Mouse (Mus musculus) CD8-positive naive resting alpha-beta T cell, adult 2 months (primary cell): ENCODE data around the gene Samd4b.

Experiments
- DNase-seq, 2 experiments: peaks; one replicate each; pipeline ENCODE4 v3.0.0; 2022; ENCODE audit warnings: low read depth in 2 of 2, low spot score in 2 of 2

The Samd4b gene

DNA sequence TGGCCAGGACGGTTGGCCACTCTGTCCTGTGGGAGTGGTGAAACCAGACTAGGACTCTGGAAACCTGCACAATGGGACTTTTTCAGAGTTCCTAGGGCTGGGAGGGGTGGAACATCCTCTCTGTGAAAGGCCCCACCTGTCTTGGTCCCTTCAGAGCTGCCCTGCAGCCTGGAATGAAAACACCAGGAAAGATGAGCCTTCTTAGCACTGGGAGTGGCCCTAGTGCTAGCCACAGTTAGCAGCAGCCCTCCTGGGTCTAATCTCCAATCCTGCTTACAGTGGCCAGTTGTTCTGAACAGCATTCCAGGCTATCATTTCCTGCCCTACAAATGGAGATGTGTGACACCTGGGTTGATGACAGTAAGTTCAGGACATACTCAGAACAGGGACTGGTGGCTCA lies 6.1 kb downstream of the Samd4b start:
- no peak for DNase-seq

DNA sequence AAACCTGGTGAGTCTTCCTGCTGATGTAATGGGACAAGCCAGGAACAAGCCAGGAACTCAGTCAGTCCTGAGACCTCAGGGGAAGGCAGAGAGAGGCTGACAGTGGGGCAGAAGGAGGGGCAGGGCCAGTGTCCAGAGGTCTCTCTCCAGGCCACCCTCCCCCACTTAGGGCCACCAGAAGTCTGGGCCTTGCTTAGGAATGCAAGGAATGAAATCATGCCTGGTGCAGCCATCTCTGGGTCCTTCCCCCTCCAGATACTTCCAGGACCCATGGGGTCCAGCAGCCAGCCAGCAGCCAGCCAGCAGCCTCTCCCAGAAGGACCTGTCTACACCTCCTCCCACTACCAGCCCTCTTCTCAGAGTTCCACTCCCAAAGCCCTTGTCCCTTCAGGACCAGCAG lies 10.3 kb downstream of the Samd4b start:
- DNase-seq, result no peak

DNA sequence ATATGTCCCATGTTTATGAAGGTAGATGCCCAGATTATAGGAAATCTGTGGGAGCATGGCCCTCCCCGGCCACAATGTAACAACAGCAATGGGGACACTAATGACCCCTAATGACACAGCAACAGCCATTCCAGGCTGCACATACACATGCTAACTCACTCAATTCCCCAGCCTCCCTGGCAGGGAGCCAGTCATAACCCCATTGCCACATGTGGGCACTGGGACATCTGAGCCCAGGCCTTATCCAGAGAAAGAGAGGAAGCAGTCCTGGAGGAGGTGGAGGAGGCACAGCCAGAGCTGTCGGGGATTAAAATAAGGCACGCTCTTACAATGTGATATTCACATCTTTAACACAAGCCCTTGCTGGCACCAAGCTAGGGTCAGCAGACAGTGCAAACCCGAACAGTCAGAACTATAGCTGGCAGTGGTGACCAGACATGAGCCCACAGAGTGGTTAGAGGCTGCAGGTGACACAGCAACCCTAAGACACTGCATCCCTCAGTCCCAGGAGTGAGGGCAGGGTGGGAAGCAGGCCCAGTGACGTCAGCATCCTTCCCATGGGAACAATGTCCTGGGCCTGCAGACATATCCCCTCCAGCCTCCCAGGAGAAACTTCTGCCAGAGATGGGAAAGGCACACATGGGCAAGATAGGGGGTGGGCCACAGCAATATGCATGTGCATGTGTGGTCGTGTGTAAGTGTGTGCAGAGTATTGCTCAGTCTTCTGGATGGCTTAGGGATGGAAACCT lies 11.1 kb downstream of the Samd4b start:
- no peak for DNase-seq

DNA sequence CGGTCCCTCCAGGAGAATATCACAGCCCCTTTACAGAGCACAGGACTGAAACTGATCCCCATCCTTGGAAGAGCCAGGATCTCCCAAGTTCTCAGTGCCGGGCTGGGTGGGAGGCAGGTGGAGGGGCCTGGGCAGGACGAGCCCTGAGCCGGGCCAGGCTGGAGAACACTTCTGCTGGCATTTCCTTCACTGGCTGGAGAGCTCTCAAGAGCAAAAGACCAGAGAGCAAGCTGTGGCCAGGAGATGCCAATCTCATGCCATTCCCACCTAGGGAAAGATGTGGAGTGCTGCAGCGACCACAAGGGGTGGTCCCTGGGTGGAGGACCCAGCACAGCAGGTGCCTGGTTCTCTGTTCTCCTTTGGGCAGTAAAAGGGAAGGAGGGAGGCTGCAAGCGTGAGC lies 12.9 kb downstream of the Samd4b start:
- DNase-seq, result no peak

DNA sequence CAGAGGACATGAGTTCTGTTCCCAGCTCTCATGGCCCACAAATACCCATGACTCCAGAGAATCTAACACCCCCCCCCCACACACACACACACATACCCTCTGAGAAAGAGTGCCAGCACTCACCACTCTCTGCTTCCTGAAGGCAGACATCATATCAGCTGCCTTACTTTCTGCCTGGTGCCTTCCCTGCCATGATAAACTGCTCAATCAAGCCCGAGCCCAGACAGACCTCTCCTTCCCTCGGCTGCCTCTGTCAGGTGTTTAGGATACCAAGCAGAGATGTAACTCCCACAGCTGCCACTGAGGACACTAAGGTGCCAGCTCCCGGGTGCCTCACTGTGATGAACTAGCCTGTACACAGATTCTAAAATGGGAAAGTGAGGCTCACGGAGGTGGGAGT lies 13.5 kb downstream of the Samd4b start:
- DNase-seq, result no peak

DNA sequence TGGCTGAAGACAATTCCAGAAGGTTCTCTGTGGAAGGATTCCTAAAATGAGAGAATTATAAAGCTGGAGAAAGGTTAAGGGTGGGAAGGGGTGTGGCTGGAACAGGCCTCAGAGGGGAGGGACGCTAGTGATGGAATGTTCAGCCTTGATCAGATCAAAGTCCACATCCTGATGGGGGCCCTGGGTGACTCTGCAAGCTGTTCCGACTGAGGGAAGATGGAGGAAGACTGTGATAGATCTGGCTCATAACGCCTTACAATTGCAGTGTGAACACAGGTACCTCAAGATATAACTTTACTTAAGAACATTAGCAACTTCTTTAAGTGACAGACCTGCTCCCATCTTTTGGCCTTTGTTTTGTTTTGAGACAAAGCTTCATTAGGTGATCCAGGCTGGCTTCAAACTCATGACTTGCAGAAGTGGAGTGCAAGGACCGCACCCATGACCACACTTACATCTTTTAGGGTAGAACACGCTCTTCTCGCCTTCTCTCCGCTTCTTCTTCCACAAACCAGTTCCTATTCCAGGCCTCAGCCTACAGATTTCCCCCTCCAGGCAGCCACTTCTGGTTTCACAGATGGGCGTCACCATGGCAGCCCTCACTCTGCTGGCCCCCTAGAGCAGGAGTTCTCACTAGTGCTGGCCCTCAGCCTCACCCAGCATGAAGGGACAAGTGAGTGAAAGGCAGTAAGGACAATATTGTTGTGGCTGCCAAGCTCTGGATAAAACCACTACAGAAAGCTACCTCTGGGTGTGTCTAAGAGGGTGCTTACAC lies 14.2 kb downstream of the Samd4b start:
- no peak for DNase-seq

DNA sequence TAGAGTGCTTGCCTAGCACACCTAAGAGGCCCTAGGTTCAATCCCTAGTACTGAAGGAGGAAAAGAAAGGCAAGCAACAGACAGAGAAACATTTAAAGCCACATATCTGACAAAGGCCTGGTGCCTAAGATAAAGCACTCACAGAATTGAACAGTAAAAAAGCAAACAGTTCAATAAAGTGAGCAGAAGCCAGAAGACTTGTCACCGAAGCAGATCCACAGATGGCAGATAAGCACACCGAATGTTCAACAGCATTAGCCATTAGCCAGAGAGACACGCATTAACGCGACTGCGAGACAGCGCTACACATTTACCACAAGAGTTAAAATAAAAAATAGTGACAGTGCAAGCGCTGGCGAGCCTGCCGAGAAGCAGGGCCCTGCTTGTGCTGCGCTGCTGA lies 15.1 kb downstream of the Samd4b start:
- no peak for DNase-seq

DNA sequence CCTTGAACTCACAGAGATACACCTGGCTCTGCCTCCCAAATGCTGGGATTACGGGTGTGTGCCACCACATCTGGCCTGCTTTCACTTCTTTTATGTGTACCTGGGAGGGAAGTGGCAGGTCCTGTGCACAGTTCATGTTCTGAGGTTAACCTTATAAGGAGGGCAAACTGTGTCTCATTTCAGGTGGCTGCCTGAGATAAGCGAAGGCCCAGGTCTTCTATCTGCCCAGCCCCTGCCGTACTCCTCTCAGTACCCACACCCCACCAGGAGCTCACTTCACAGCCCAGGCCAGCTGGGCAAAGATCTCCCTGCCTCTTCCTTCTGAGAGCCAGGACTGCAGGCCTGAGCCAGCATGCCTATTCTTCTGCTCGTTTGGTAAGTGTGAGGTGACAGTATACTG lies 16.2 kb downstream of the Samd4b start:
- DNase-seq, result no peak

DNA sequence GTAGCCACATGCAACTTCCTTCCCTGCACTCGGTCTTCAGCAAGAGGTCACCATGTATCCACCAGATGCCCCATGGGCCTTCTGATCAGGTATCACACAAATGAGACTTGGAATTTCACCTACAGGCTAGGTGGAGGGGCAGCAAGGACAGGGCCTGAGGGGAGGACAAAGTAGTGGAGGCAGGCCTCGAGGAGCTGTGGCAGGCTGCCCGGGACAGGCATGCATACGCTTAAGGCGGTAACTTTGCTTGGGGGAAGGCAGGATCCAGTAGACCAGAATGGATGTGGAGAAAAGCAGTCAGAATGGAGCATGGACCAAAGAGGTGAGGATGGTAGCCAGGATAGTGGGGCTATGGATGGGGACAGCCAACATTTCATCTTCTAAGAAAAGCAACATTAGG lies 18.1 kb downstream of the Samd4b start:
- no peak for DNase-seq

DNA sequence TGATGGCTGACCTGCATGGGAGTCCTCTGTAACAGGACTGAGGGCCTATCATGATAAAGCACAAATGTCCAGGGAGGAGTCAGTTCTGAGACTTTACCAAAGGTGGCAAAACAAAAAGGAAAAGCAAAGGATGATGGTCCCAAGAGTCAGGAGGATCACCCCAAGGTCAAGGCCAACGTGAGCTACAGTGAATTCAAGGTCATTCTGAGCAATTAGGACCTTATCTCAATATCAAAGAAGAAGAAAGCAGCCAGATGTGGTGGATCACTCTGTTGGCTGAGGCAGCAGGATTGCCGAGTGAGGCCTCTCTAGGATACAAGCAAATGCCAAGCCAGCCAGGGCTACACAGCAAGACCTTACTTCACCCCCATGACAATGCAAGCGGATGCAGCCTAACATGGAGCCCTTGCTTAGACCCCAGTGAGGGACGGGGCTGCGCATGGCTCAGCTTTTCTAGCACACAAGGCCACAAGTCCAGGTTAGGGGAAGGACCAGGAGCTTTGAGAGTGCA lies 19.3 kb downstream of the Samd4b start:
- no peak for DNase-seq

DNA sequence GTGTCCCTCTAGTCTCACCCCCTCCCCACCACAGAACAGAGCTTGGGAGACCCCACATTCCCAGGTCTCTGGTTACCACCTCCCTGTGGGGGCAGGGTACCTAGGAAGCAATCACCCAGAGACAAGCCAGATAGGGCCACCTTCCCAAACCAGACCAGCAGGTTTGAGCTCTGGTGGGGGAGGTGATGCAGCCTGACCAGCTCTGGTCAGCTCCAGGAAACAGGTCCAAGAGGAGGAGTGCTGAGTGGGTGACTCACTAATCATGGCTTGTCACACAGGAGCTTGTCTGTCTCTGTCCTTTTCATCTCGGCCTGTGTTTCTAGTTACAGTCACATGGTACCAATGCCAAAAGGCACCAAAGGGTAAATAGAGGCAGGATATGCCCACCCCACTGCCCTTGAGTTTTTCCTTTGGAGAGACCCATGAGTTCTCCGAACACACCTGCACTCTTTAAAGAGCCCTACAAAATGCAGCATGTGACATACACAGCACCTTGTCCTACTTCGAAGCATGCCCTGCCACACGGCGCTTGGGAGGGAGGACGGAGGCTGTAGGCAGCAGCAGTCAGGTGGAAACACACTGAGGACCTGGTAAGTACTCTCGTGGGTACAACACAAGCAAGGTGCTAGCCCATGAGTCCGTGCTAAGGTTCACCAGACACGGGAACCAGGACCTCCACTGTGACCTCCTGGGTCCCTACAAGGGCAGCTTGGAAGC lies 20.0 kb downstream of the Samd4b start:
- no peak for DNase-seq

DNA sequence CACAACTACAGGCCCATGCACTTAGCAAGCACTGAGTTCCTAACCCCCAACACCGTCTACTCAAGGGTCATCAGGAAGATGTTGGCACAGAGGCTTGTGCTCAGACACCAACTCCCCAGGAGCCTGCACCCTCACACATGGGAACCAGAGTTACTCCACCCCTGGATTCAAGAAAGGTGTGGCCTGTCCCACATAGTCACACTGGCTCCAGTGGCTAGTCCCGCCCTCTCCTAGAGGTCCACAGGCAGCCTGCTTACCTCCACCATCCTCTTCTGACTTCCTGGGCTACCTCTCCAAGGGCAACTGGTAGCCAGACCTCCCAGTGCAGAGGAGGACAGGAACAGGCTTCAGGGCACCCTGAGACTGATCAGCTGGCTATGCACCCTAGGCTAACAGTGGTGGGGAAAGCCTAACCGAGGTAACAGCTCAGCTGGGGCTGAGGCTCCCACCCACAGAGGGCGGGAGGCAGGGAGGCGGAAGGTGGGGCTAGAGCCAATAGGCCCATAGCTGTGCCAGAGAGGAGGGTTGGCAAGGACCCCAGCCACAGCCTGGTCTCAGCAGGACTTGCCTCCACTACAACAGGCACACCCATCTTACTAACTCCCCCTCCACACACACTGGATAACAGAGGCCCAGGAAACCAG lies 21.6 kb downstream of the Samd4b start:
- DNase-seq, result no peak

DNA sequence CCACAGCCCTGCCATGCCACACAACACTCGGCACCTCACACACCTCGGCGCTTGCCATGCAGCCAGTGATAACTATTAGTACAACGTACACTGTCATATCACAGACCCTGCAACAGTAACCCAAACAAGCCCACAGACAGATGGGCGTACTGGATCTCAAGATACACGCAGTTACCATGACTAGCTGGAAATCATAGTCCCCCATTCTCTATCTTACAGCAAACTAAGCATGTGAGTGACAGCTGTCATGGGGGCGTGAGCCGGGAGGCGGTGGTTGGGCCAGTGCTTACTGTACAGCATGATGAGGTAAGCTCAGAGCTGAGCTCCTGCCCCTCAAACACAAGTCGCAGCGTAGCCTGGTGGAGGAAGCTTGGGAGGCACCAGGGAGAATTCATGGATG lies 22.3 kb downstream of the Samd4b start:
- DNase-seq, result no peak

DNA sequence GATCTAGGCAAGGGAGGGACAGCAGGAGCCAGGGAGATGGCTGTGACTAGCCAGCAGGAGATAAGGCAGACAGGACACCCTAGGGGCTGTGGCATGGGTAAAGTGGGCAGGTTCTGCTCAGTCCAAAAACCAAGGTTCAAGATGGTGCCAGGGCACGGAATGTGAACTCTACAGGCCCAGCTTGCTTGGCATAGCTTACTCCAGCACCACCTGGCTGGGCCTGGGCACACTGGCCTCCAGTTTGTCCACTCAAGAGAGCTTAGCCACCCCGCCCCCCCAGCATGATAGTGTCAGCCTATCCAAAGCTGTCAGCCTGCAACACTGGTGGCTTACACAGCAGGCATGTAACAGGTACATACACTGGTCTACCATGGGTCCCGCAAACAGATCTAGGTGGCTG lies 24.7 kb downstream of the Samd4b start:
- no peak for DNase-seq

DNA sequence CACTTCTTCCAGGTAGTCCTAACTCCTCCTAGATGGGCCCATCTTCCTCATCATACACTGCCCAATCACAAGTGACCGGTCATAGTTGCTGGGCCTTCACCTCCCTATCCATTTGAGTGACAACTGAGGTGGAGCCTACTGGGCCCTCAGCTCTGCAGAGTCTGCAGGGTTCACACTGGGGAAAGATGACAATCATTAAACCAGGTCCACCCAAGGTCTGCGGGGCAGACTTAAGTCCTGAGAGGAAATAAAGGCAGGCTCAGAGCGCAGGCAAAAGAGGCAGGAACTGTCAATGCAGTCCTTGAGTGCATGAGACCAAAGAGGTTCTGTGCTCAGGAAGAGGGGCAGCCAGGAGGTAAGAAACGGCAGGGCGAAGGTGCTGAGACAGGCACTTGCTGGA lies 25.3 kb downstream of the Samd4b start:
- no peak for DNase-seq

DNA sequence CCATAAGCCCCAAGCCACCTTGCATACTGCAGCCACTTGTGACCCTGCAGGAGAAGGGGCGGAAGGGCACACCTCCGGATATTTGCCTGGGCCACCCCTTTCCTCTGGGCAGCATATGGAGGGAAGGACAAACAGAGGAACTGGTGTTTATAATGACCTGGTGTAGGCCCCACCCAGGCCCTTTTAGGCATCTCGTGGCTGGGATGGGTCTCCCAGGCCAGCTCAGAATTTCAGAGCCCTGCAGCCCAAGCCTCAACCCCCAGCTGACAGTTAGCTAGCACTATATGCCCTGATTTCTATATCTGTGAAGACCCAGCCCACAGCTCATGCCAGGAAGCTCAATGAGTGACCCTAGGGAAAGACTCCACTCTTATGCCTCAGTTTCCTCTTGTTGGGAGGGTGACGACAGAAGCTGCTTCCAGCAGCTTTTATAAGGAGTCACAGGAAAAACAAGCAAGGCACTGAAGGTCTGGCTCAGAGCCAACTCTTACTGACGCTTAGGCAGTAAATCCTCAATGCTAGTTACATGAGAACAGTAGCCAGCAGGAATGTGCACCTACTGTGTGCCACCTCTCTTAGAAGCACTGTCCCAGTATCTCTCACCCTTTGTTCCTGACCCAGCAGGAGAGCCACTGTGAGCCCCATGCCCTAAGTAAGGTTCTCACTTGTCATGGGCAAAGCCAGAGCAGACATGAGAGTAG lies 26.8 kb downstream of the Samd4b start:
- DNase-seq, result no peak

DNA sequence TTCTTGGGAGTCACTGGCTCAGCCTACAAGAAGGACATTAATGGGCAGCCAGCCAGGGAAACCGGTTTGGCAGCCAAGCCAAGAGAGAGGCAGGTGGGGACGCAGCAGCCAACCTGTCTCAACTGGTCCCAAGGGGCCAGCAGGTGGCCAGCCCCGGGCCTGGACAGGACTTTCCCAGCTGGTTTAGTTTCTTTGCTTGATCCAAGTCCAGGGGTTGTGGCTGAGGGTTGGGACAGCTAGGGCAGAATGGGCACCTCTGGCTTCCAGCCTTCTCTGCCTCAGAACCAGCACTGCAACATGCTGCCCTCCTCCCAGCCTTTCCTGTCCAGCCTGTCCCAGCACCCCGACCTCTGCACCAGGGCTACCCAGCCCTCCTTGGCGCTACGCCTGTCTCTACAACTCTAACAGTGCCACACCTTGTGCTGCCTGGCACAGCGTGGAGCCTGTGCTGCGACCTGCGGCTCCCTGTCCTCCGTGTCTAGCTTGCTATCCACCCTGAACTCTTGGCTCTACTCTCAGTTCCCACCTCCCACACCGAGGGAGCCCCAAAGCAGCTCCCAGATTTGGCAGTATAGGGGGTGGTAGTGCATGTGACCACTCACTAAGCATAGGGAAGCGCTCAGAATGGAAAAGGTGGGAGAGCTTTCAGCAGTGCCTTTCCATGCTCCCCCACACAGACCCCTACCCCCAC lies 27.5 kb downstream of the Samd4b start:
- no peak for DNase-seq

DNA sequence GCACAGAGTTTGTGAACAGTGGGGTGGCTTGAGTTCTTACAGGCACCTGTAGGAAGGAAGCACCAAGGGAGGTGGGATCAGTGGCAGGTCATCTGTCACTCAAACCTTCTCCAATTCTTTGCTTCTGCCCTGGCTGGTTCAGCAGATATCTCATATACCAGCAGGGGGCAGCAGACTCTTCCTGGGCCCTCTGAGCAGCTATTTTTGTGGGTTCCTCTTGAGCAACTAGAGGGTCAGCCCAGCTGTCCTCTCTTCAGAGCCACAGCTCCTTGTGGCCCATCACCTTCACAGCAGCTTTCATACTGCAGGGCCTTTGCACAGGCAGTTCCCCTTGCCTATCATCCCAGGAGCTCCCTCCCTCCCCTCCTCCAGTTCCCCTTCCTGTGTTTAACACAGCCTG lies 29.7 kb downstream of the Samd4b start:
- peak; percentile 52 to 70 for DNase-seq

DNA sequence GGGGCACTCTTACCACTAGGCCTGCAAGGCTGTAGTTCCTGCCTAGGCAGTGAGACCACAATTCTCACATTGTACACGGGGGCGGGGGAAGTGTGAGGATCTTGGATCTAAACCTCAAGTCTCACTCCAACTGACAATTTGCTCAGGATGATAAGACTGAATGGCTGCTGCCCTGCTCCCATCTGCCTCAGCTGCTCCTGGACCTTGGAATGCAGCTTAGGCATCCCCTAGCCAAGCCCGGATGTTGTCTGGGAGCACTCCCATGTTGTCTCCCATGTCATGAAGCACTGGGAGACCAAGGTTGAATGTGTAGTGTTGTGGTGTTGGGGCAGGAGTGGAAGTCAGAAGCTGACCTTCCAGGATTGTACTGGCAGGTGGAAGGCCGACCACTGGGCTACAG lies 30.4 kb downstream of the Samd4b start:
- DNase-seq, result no peak

DNA sequence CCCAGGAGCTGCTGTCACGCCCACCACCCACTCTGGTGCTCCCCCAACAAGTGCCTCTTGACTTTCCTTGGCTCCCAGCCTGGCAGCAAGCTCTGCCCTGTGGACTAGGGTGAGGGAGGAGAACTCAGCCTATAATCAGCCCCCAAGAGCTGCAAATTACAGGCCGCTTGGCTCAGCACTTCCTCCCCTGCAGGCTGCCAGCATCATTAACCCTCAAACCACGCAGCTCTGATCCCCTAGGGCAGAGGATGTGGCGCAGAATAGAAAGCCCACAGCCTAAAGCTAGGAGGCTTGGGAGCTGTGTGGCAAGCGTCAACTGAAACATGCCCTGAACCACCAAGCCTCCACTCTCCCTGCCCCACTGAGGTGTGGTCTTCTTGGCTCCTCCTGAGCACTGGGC lies 32.5 kb downstream of the Samd4b start:
- peak; percentile 32 to 51 for DNase-seq
